Mouse (Mus musculus) frontal cortex, postnatal 25 days (tissue): ENCODE results near the gene Pyurf.

Experiments used
- DNase-seq, 2 experiments: peaks; one replicate each; pipeline ENCODE4 v3.0.0; 2022; ENCODE audit warnings: low spot score in 2 of 2

Pyurf gene

DNA sequence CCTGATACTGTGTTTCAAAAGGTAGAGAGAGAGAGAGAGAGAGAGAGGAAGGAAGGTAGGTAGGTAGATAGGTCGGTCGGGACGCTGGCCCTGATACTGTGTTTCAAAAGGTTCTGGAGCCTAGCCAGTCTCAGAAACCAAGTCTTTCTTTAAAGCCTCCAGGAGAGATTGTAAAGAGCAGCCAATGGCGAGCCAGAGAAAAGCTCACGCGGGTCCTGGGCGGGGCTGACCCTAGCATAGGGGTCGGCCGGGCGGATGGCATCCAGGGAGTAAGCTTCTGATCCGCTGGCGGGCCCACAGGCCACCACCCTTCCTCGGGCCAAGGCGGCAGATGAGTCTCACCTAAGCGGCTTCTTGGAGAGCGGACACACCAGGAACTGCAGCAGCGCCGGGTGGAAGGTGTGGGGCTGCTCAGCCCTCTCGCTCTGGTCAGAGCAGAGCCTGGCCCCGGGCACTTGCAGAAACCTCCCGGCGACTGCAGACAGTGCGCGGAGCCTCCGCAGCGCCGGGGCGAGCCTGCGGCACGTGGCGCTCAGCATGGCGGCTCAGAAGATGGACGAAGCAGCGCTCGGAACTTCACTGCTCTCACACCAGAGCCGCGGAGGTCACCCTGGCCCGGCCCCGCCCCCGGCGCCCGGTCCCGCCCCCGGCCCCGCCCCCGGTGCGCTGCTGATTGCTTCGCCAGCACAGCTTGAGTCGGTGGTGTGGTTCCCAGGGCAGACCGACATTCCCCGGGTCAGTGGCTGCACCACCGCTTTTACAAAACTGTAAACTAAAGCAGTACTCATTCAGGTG lies at the start of gene Pyurf:
TSS of gene Pyurf (minus strand) at position 612 of the 795 bp plus-strand sequence.
- DNase-seq = peak; percentile 76 to 77

DNA sequence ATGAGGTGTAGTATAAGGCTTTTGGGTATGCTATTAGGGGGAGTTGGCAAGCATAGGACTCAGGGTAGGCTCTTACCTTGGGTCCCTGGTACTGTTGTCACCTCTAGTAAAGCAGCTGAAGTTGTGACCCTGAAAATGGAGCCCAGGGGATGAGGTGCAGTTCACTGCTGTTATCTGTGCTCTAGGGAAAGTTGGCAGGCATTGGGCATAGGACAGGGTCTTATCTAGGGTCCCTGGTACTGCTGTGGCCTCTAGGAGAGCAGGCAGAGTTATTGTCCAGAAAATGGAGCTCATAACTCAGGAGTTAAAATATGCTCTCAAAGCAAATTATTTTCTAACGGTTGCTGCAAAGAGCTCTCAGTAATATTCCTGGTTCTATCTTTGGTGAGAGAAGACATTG lies 29.5 kb upstream of the Pyurf start:
- no peak for DNase-seq

DNA sequence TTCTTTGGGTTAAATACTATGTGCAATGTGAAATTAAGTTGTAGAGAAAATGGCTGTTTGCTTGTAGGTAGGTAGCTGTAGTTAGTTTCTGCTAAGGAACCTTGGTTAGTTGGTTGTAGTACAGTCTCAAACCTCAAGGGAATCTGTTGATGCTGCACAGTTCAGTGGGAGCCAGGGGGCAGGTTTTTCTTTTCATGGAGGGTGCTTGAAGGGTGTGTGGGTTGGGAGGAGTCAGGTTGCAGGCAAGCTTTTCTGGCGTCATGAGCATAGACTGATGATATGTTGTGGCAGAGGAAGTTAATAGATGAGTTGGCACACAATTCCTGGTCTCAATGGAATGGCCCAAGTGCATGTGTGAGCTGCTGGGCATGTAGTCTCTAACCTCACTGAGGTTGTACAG lies 19.8 kb upstream of the Pyurf start:
- no peak for DNase-seq

DNA sequence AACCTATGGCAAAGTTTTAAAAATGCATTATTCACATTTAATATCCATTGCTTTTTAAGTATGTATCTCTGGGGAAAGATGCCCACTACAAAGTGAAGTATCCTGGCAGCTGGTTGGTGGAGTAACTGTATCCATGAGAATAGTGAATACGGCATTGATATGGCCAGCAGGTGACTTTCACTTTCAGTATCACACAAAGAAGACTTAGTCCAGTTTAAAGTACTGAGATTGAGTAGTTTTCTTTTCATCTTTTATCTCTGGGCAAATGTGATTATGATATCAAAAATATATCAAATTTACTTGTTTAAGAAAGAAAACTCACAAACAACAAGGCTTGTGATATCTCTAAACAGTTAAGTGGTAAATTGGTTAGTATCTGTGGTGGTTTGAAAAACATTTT lies 14.8 kb upstream of the Pyurf start:
- DNase-seq = no peak

DNA sequence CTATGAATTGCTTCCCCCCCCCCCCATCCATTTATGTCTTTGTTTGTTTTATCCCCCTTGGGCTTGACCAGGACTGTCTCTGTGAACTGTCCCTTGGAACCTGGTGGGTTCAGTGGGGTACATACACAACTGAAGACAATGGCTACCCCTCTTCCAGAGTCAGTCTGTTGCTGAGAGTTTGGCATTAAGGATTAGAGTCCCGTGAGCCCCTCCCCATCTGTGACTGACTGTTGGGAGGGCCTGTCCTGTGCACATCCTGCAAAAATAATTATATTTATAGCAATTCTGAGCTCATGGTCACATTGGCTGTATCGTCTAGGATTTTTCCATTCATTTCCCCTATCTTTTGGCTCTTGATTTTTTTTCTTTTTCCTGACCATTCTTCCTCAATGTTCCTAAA lies 11.8 kb upstream of the Pyurf start:
- DNase-seq = no peak

DNA sequence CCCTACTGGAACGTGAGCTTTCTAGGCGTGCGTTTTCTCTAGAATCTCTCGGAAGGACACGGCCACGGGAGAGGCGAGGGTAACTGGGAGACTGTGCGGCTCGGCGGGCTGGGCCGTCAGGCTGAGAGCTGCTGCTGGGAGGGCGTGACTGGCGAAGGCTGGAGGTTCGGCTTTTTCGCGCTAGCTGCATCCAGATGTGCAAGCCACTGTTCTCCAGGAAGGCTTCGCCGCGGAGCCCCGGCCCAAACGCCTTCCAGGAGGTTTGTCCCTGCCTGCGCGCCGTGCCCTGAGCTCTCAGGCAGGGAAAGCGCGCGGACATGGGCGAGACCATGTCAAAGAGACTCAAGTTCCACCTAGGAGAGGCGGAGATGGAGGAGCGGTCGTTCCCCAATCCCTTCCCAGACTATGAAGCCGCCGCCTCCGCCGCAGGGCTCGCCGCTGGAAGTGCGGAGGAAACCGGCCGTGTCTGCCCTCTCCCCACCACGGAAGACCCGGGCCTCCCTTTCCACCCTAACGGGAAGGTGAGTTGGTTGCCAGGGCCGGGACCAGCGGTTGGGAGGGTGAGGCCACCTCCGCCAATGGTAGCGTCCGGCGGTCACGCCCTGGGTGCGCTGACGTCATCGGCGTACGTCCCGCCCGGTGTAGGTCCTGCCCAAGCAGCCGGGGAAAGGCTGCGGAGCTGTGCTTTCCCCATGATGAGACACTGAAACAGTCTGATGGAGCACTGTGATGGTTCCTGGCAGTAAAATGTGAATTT lies 11.0 kb upstream of the Pyurf start:
- DNase-seq = peak; percentile 94 to 96

DNA sequence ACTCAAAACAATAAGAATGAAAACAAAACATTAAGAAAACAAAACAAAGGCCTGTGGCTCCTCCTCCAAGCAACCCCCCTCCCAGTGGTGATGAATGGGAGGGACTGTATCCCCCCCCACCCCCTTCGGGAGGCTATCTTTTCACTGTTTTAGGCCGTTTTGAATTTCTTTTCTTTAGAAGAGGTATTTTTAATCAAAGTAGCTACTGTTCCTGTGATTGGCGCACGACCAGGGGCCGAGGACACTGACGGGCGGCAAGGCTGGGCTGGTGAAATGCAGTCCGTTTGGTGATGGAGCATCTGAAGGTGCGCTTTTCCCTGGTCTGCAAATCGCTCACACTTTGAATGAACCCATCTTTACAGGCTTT lies 10.5 kb upstream of the Pyurf start, which contains the start of gene Lancl2:
TSS of gene Lancl2 (plus strand) at position 165 of the 367 bp plus-strand sequence.
- DNase-seq = peak; percentile 24 to 36

DNA sequence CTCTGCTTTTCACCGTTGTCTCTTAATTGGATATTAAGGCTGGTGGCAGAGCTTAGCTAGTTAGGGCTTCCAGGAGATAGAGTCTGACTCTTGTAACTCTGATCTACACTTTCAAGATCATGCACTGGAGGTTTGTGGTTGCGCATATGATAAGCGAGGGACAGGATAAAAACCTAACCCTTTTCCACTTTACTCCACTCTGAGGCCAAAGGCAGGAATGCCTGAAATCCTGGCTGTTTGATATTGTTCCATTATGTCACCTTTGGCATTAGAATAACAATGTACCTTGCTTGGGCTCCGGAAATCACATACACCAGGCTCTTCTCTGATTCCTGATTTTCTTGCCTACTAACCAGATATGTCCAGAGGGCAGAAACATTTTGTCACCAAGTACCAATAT lies 9.8 kb upstream of the Pyurf start:
- no peak for DNase-seq

DNA sequence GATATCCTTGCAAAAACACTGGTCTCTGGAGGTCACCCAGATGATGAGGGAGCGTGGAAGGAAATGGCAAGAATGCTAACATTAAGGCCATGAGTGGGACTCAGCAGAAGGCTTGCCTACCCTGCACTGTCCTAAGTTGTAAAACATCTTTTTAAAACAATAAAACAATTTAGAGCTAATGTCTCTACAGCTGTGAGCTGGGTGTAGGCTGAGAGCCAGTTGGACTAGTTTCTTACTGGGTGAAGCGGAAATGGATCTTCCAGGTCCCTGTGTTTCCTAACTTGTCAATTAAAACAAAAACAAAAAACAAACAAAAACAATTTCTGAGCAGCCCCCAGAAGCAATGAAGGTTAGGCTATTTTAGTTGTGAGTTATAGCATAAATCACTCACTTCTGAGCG lies 1.2 kb upstream of the Pyurf start:
- DNase-seq = no peak

DNA sequence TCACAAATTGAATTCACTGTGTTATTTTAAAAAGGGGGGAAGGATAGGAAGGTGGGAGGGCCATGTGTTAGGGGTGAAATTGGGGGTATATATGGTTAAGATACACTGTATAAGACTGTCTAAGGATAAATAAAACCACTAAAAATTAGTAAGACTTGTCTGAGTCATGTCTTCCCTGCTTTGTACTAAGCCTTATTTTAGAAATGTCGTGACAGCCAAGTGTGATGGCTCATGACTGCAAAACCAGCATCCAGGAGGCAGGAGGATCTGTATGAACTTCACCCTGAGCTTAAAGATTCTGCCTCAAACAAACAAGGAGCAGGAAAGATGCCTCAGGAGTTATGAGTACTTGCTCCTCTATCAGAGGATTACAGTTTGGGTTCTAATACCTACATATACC lies 7.7 kb downstream of the Pyurf start:
- no peak for DNase-seq

DNA sequence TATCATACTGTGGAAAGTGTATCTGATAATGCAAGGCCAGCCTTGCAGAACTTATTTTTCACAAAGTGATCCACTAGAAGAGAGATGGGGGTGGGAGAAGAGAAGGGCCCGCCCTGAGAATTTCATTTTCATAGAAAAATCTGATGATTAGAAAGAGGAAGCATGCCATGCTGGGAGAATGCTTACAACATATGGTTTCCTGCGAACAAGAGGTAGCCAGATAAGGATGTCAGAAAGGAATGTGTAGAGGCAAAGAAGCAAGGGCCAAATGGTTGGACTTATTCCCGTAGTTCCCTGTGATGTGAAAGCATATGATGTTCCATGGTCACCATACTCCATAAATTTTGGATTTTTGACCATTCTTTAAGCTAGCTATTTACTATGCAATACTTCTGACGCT lies 30.6 kb downstream of the Pyurf start:
- DNase-seq = no peak

DNA sequence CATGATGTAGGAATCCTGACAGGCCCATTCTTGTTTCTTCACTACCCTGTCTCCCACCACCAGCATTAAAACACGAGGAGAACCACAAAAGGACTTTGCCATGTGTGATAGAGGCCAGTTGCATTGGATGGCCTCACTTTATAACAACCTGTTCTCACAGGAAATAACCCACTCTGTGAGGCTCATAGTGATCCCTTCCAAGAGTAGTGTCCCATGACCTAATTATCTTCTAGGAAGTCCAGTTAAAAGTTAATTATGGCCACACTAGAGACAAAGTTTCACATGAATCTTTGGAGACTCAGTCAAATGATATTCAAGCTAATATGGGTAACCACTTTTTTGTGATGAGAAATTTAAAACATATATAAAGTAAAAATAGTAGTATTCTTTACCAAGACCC lies 44.6 kb downstream of the Pyurf start:
- no peak for DNase-seq

DNA sequence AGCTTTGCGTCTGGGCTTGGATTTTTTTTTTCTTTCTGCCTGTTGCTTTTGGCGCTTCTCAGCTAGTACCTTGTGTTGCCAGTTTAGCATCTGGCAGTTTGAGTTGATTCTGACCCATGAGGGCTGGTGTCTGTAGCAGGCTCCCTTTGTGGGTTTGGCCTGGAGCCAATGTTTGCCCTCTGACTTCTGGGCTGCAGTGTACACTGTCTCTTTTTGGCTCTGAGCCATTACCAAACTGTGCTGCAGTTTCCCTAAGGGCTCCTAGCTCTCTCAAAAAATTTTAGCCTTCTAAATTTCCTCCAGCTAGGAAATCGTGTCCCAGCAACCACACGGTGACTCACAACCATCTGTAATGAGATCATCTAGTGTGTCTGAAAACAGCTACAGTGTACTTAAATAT lies 50.1 kb downstream of the Pyurf start:
- peak; percentile 9 to 26 for DNase-seq

DNA sequence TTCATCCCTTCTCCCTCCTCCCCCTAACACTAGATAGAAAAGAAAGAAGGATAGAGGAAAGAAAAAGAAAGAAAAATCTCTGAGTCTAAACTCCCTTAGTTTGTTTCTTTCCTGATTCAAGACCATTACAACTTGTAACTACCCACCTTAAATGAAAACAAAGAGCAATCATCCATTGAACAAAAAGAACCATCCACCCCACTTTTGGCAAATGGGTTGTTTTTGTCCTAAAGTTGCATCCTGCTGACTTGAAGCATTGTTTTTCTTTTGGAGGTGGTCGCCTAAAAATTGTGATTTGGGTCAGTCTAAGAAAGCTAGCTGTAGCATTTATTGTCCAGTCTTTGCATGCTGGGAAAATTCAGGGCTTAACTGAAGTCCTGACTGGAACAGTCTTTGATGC lies 52.3 kb downstream of the Pyurf start:
- no peak for DNase-seq
